Mouse (Mus musculus): ENCODE data around the gene Ormdl2.

- TF ChIP-seq CTCF (IDR thresholded peaks at IDR 0.05; ENCODE audit: control insufficient read depth, insufficient read depth, low read length): no peak
- TF ChIP-seq POLR2A (IDR thresholded peaks at IDR 0.05; ENCODE audit: borderline replicate concordance, control insufficient read depth, low read depth, low read length): no peak
These were observed 48.5 kb downstream of the Ormdl2 start for GRCm38 (mm10) chr10:128772895-128773294.

Measured in bone marrow, adult 2 months (tissue).